Mouse (Mus musculus) ES-Bruce4 (cell line): ENCODE measurements around the gene Efnb2. TPM values are rescaled to one million over a fixed set of nuclear protein-coding genes. Genes with fewer than 3 reads are reported as not detected.

ENCODE experiments used
- H3K27ac ChIP-seq: 2 replicates; pipeline ENCODE4 v1.5.1; 2012; ENCODE audit warnings: low read length, inconsistent platforms; ENCODE audit not compliant: insufficient read depth
- H3K27me3 ChIP-seq: 2 replicates; pipeline ENCODE4 v1.6.1; 2012; ENCODE audit warnings: mild to moderate bottlenecking, low read length, inconsistent platforms; ENCODE audit not compliant: control insufficient read depth, poor library complexity, insufficient read depth, severe bottlenecking
- H3K36me3 ChIP-seq: 2 replicates; pipeline ENCODE4 v1.6.1; 2012; ENCODE audit warnings: inconsistent platforms, mild to moderate bottlenecking, low read length, moderate library complexity; ENCODE audit not compliant: control insufficient read depth, poor library complexity, insufficient read depth, severe bottlenecking
- H3K4me1 ChIP-seq: one replicate; pipeline ENCODE4 v1.8.1; 2011; ENCODE audit warnings: low read length; ENCODE audit not compliant: control insufficient read depth, insufficient read depth
- H3K4me3 ChIP-seq: 2 replicates; pipeline ENCODE4 v1.5.1; 2011; ENCODE audit warnings: low read depth, mild to moderate bottlenecking, low read length
- H3K9ac ChIP-seq: 2 replicates; pipeline ENCODE4 v1.6.1; 2012; ENCODE audit warnings: low read depth, mild to moderate bottlenecking, inconsistent platforms; ENCODE audit not compliant: poor library complexity, severe bottlenecking
- H3K9me3 ChIP-seq: replicated peaks from 2 replicates; pipeline ENCODE4 v1.6.1; 2012; ENCODE audit warnings: mild to moderate bottlenecking, low read length, inconsistent platforms; ENCODE audit not compliant: control insufficient read depth, poor library complexity, insufficient read depth, severe bottlenecking
- CTCF ChIP-seq: IDR thresholded peaks from one replicate; pipeline ENCODE4 v1.8.1; 2011; ENCODE audit warnings: low read depth, low read length
- EP300 ChIP-seq: IDR thresholded peaks from 2 replicates; pipeline ENCODE4 v1.6.1; 2011; ENCODE audit warnings: low read depth, low read length; ENCODE audit not compliant: insufficient read depth
- POLR2A ChIP-seq: IDR thresholded peaks from one replicate; pipeline ENCODE4 v1.8.1; 2011; ENCODE audit warnings: low read length; ENCODE audit not compliant: insufficient read depth
- polyA plus RNA-seq: library from polyadenylated mRNA; stranded (reverse); fragments of >200 nt; gene quantifications from 2 replicates; pipeline ENCODE4 v1.2.4, GENCODE M21; 2011; ENCODE audit warnings: low read depth; ENCODE audit not compliant: missing spikeins, insufficient read depth, insufficient read length

Efnb2 gene
- polyA plus RNA-seq, 1 experiment = 22.8 TPM

DNA sequence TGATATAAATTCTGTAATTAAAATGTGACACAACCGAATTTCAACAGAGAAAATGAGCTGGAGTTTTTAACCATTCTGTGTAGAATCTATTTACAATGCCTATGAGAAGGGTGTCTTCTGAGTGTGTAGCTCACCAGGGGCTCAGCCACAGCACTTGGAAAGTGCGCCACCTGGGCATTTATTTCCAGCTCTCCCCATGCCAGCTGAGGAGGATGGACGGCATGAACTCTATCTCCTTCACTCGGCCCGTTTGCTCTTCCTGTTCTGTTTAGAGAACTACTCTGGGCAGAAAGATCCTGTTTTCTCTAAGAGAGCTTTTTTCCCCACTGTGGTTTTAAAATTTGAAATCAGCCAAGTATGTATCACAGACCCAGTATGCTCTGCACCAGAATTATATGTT, 7.7 kb downstream of the Efnb2 start:
- H3K4me1 ChIP-seq = peaks cover 2% of the 10 kb centered on the region
- no peak overlapping the region for H3K4me3 ChIP-seq
- TF ChIP-seq POLR2A = no peak
- no peak for TF ChIP-seq CTCF
- TF ChIP-seq EP300 = no peak
- no peak overlapping the region for H3K9ac ChIP-seq
- H3K27me3 ChIP-seq = no peaks in the 10 kb centered on the region
- H3K27ac ChIP-seq = no peak overlapping the region
- no peaks in the 10 kb centered on the region for H3K9me3 ChIP-seq
- no peaks in the 10 kb centered on the region for H3K36me3 ChIP-seq

DNA sequence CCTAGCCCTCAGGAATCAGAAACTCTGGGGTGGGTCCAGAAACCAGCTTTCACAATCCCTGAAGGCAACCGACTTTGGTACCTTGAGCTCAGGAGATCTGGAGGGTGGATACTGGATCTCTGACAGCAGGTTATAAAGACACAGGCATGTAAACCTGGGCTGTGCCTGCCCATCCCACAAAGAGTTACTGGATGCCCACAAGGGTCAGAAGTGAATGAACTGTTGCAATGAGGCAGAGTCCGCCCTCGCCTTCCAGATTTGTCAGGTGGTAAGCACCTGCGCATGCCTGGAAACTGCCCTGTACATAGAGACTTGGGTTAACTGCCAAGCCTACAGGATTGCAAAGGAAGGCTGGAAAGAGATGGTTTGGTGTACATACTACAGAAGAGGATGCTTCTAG, 8.7 kb downstream of the Efnb2 start:
- H3K27ac ChIP-seq = no peak overlapping the region
- no peaks in the 10 kb centered on the region for H3K36me3 ChIP-seq
- H3K9me3 ChIP-seq = no peaks in the 10 kb centered on the region
- H3K9ac ChIP-seq = no peak overlapping the region
- TF ChIP-seq EP300 (no peak), POLR2A (no peak), CTCF (no peak)
- H3K27me3 ChIP-seq = no peaks in the 10 kb centered on the region
- H3K4me3 ChIP-seq = no peak overlapping the region
- H3K4me1 ChIP-seq = peaks cover 2% of the 10 kb centered on the region

DNA sequence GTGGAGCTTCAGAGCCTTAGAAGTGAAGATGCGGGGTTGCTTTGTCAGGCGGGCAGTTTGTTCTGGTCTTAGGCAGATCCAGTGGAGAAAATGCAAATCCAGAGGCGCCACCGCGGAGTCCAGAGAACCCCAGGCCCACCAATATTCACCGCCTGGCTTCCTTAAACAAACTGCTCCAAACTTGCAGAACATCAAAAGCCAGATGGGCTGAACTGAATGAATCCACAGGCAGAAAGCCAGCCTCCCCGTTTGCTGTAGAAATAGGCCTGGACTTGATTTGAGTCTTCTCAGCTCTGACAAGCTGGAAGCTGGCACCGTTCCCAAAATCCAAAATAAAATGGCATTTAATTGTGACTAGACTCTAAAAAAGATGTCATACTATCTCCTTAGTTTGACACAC, 11.1 kb downstream of the Efnb2 start:
- H3K4me1 ChIP-seq = peaks cover 2% of the 10 kb centered on the region

DNA sequence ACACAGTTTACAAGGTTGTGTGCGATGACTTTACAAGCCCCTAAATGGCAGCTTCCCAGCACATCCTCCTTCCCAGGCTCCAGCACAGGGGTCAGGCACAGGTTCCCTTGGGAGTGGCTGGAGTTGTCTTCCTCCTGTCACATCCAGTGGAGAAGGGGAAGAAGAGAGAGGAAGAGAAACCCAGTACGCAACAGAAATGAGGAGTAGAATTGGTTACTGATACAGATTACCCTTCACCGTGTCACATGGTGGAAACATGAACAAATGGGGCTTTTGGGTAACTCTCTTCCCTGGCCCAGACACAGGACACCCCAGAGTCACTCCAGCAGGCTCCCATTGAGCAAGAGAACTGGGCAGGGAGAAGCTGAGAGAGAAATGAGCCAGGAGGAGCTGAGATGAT, 11.5 kb downstream of the Efnb2 start:
- Histone ChIP-seq H3K9me3 (no peaks in the 10 kb centered on the region), H3K4me3 (no peak overlapping the region), H3K4me1 (peaks cover 2% of the 10 kb centered on the region), H3K27me3 (no peaks in the 10 kb centered on the region), H3K27ac (no peak overlapping the region), H3K9ac (peak overlapping the region; percentile 5; the same call in 1 of the 2 replicates), H3K36me3 (no peaks in the 10 kb centered on the region)
- no peak for TF ChIP-seq POLR2A
- no peak for TF ChIP-seq EP300

More for the DNA sequence above, 11.1 kb downstream of the Efnb2 start:
- Histone ChIP-seq H3K36me3 (no peaks in the 10 kb centered on the region), H3K9me3 (no peaks in the 10 kb centered on the region), H3K9ac (peak overlapping the region; percentile 5; the same call in 1 of the 2 replicates), H3K4me3 (no peak overlapping the region), H3K27me3 (no peaks in the 10 kb centered on the region), H3K27ac (no peak overlapping the region)
- TF ChIP-seq CTCF (no peak), POLR2A (no peak), EP300 (no peak)

DNA sequence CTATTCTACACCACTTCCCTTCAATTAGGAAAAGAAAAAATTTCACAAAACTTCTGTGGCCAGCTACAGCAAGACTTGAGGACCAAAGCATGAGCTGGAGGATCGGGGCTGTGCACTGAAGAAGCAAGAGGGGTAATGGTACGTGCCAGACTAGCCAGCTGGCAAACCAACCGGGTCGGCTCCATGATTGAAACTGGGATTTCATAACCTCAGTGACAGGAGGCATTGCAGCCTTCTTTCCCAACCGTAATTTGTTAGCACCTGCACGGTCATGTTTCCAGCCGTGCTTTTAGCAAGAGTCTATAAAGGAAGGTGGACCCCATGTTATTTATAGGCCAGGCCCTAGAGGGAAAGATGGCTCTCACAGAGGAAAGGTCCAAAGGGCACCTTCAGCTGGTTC, 12.4 kb downstream of the Efnb2 start:
- no peak overlapping the region for H3K4me3 ChIP-seq
- no peak overlapping the region for H3K27ac ChIP-seq

DNA sequence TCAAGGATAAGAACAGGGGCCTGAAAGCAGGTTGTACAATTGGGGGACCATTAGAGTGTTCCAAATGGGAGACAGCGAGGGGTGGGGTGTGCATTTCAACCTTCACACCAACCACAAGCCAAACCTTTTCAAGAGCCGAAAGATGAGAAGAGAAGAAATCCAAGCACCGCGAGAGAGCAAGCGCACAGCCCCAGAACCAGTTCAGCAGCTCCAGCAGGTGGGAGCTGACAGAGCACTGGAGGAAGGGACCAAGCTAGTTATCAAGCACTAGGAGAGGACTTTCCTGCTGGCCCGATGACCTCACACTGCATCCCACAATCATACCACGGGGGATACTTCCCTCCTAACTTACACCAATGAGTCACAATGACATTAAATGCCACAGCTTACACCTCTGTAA, 13.2 kb downstream of the Efnb2 start:
- Histone ChIP-seq H3K27me3 (no peaks in the 10 kb centered on the region), H3K36me3 (no peaks in the 10 kb centered on the region), H3K27ac (no peak overlapping the region), H3K4me1 (peaks cover 4% of the 10 kb centered on the region), H3K4me3 (no peak overlapping the region), H3K9me3 (no peaks in the 10 kb centered on the region), H3K9ac (no peak overlapping the region)
- TF ChIP-seq CTCF = no peak
- no peak for TF ChIP-seq EP300
- TF ChIP-seq POLR2A = no peak

More for the DNA sequence above, 12.4 kb downstream of the Efnb2 start:
- no peak overlapping the region for H3K9ac ChIP-seq
- no peaks in the 10 kb centered on the region for H3K27me3 ChIP-seq
- TF ChIP-seq EP300 (no peak), POLR2A (no peak), CTCF (no peak)
- no peaks in the 10 kb centered on the region for H3K36me3 ChIP-seq
- H3K4me1 ChIP-seq = peaks cover 4% of the 10 kb centered on the region
- H3K9me3 ChIP-seq = no peaks in the 10 kb centered on the region
